Comparison of ENCODE assay signal across 22 mouse cellular contexts in genomic region chr1:80626800-80627199, GRCm38 (mm10).
DNase-seq lines count a peak whose midpoint lies in the region; ATAC-seq lines count a peak whose summit lies in the region.
"Had no signal": no experiment of that assay in that cellular context is flagged by ENCODE, and none has a peak within 500 bp of the region (broad histone marks: within the 10 kb centered on the region; RNA-seq: fewer than 3 reads in every experiment).

No protein-coding gene starts in this region.

- no peak for DNase-seq in thymus, adult 18-20 months
- no peak for DNase-seq in retina, embryonic 14.5 days (ENCODE audit: low spot score)
- no peak for DNase-seq in left cerebral cortex, postnatal 36 days (ENCODE audit: low spot score in 2 of 2)
- DNase-seq: adrenal gland, adult 2 months; adrenal gland, postnatal 10 days; adrenal gland, postnatal 25 days; cerebellum, adult 11-12 months; cerebellum, adult 2 months; cerebellum, adult 9-10 months; cerebellum, postnatal 10 days; cerebellum, postnatal 25 days; embryo, embryonic 11 days had no signal

- H3K27ac ChIP-seq in macrophage, result peak overlapping the region; percentile 61
- H3K27ac ChIP-seq: embryonic facial prominence, embryonic 13.5 days; embryonic facial prominence, embryonic 15.5 days; forebrain, embryonic 10.5 days; forebrain, embryonic 12.5 days had no signal

- no peak overlapping the region for H3K4me3 ChIP-seq in macrophage (ENCODE audit: inconsistent target)
- H3K4me3 ChIP-seq: embryonic facial prominence, embryonic 13.5 days; embryonic facial prominence, embryonic 15.5 days; erythroblast, embryonic 14.5 days; forebrain, embryonic 10.5 days; forebrain, embryonic 12.5 days had no signal

- intact Hi-C loops in left cerebral cortex, postnatal 36 days (cut with DNase I), result no loop called here

- WGBS in macrophage (ENCODE audit: missing documents), result 75% methylated on average over 4 of the region's 4 CpGs

- peaks cover 82% of the 10 kb centered on the region for H3K79me2 ChIP-seq in macrophage (ENCODE audit: inconsistent target)

- no peaks in the 10 kb centered on the region for H3K36me3 ChIP-seq in macrophage (ENCODE audit: inconsistent target)
- H3K36me3 ChIP-seq: embryonic facial prominence, embryonic 13.5 days; embryonic facial prominence, embryonic 15.5 days; forebrain, embryonic 10.5 days; forebrain, embryonic 12.5 days had no signal

- ATAC-seq in common myeloid progenitor, adult 5-6 weeks (replicated peaks; ENCODE audit: low read depth, poor library complexity, severe bottlenecking), result peak; percentile 47; the same call in 1 of the 2 replicates
- ATAC-seq in megakaryocyte progenitor cell, adult 5-6 weeks (replicated peaks; ENCODE audit: poor library complexity), result peak; percentile 54; the same call in 1 of the 2 replicates
- ATAC-seq: forebrain, embryonic 14.5 days; forebrain, embryonic 16.5 days had no signal
